Mouse (Mus musculus): ENCODE data around the gene Gm10570. TPM values are rescaled to one million over a fixed set of nuclear protein-coding genes. Genes with fewer than 3 reads are reported as not detected.

Gene Gm10570
- polyA plus RNA-seq, 1 experiment from 2014 or later = not detected

Other genes with a start within 250 kb of the Gm10570 start
- gene Pef1, start 206.1 kb downstream of the Gm10570 start, polyA plus RNA-seq (2014; fragmentation: Nextera tagmentation; extraction: Ambion mirVana) = 73.5 and 75.0 TPM in 2 replicates
- 0.20 and 0.49 TPM in 2 replicates for gene Hcrtr1, start 169.3 kb downstream of the Gm10570 start, polyA plus RNA-seq (2014; fragmentation: Nextera tagmentation; extraction: Ambion mirVana)
- 4.7 and 5.0 TPM in 2 replicates for gene Tinagl1, start 133.6 kb downstream of the Gm10570 start, polyA plus RNA-seq (2014; fragmentation: Nextera tagmentation; extraction: Ambion mirVana)
- not detected in 2 replicates for gene Gm853, start 86.3 kb downstream of the Gm10570 start, polyA plus RNA-seq (2014; fragmentation: Nextera tagmentation; extraction: Ambion mirVana)
- gene Serinc2, start 29.5 kb downstream of the Gm10570 start, polyA plus RNA-seq (2014; fragmentation: Nextera tagmentation; extraction: Ambion mirVana) = 58.5 and 60.1 TPM in 2 replicates
- 31.5 and 32.7 TPM in 2 replicates for gene Fabp3, start 79 bp downstream of the Gm10570 start, polyA plus RNA-seq (2014; fragmentation: Nextera tagmentation; extraction: Ambion mirVana)
- gene Zcchc17, start 51.3 kb upstream of the Gm10570 start, polyA plus RNA-seq (2014; fragmentation: Nextera tagmentation; extraction: Ambion mirVana) = 76.3 and 79.9 TPM in 2 replicates
- 200 and 201 TPM in 2 replicates for gene Snrnp40, start 51.5 kb upstream of the Gm10570 start, polyA plus RNA-seq (2014; fragmentation: Nextera tagmentation; extraction: Ambion mirVana)